Mouse (Mus musculus) CH12.LX (cell line): ENCODE results near the gene Nav3.

ENCODE experiments used
- CTCF ChIP-seq, 2 experiments: IDR thresholded peaks in 1 of 2; conservative IDR thresholded peaks in 1 of 2; 2 replicates each; pipeline ENCODE4 v1.5.1; 2011 to 2012; ENCODE audit warnings: low read depth in 2 of 2, low read length in 2 of 2, improper control_type of control experiment in 1 of 2, inconsistent platforms in 1 of 2, mild to moderate bottlenecking in 1 of 2, moderate library complexity in 1 of 2
- EP300 ChIP-seq: IDR thresholded peaks from 2 replicates; pipeline ENCODE4 v1.6.1; 2011; ENCODE audit warnings: low read length, improper control_type of control experiment
- MAFK ChIP-seq: IDR thresholded peaks from 2 replicates; pipeline ENCODE4 v1.6.1; 2011; ENCODE audit warnings: low read length, improper control_type of control experiment; ENCODE audit not compliant: insufficient replicate concordance
- MAX ChIP-seq: IDR thresholded peaks from 2 replicates; pipeline ENCODE4 v1.6.1; 2011; ENCODE audit warnings: low read length, improper control_type of control experiment
- MEF2A ChIP-seq: IDR thresholded peaks from 2 replicates; pipeline ENCODE4 v1.6.1; 2014; ENCODE audit warnings: low read depth, mild to moderate bottlenecking, inconsistent platforms, low read length, improper control_type of control experiment, borderline replicate concordance
- NRF1 ChIP-seq: IDR thresholded peaks from 2 replicates; pipeline ENCODE4 v1.6.1; 2014; ENCODE audit warnings: low read depth, mild to moderate bottlenecking, inconsistent platforms, low read length, improper control_type of control experiment, moderate library complexity
- POLR2A ChIP-seq: IDR thresholded peaks from 2 replicates; pipeline ENCODE4 v1.6.1; 2011; ENCODE audit warnings: low read depth, mild to moderate bottlenecking, improper control_type of control experiment, low read length
- POLR2AphosphoS2 ChIP-seq: IDR thresholded peaks from 2 replicates; pipeline ENCODE4 v1.6.1; 2011; ENCODE audit warnings: low read depth, low read length, improper control_type of control experiment
- SIN3A ChIP-seq: IDR thresholded peaks from 2 replicates; pipeline ENCODE4 v1.6.1; 2012; ENCODE audit warnings: low read length, improper control_type of control experiment, inconsistent platforms
- ZC3H11A ChIP-seq: IDR thresholded peaks from 2 replicates; pipeline ENCODE4 v1.6.1; 2012; ENCODE audit warnings: low read depth, mild to moderate bottlenecking, inconsistent platforms, low read length, improper control_type of control experiment

DNA sequence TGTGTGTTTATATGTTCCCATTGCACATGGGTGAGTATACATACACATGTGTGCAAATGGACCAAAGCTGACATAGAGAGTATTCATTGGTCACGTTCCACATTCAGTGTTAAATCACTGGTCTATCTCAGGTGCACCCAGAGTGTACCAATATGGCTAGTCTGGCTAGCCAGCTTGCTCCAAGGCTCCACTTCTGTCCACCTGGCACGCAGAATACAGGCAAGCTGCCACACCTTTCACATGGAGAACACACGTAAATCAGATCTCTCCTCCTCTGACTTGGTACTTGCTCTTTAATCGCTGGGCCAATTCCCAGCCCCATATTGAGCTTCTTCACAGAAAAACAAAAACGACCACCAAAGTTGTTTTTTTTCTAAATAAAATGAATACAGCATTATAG, 150.4 kb downstream of the Nav3 start:
- TF ChIP-seq CTCF (conservative IDR thresholded peaks at IDR 0.05 in 1 of 2, IDR thresholded peaks at IDR 0.05 in 1 of 2; ENCODE audit: low read depth in 2 of 2, low read length in 2 of 2) (no peak), POLR2AphosphoS2 (no peak), ZC3H11A (no peak), EP300 (no peak), POLR2A (no peak), MEF2A (no peak), MAX (no peak), NRF1 (no peak), SIN3A (no peak), MAFK (no peak)
